Mouse (Mus musculus): ENCODE measurements around the gene Ogfod2. TPM values are rescaled to one million over a fixed set of nuclear protein-coding genes. Genes with fewer than 3 reads are reported as not detected.

The Ogfod2 gene
- total and polyA plus RNA-seq, 2 experiments from 2014 or later: 39.5 to 70.4 TPM

DNA sequence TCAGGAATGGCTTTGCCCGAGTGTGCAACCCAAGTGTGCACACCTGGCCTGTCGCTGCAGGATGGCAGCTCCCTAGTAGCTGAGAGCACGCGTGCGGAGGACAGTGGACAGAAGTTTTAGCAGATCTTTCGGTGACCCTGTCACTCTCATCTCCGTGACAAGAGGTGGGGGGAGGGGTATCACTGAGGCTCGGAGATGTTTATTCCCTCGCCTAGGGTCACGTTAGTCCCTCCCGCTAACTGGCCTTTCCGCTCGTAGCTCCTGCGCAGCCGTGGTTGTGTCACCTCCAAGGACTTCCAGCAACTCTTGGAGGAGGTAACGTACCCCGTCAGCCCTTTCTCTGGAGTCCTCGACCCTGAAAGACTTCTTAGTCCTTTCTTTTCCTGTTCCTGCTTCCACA, 434 bp downstream of the Ogfod2 start:
- Histone ChIP-seq H3K27me3 (ENCODE audit: insufficient read depth, low read length) (no peaks in the 10 kb centered on the region), H3K9ac (replicated peaks; ENCODE audit: low read length, poor library complexity, severe bottlenecking) (peak overlapping the region; percentile 54), H3K4me3 (ENCODE audit: low read depth, low read length) (peak overlapping the region; percentile 86), H3K4me2 (ENCODE audit: low read depth, low read length, poor library complexity, severe bottlenecking) (peak overlapping the region; percentile 93), H3K4me1 (ENCODE audit: insufficient read depth, low read length) (peaks cover 16% of the 10 kb centered on the region), H3K9me3 (ENCODE audit: low read length) (no peaks in the 10 kb centered on the region), H3K36me3 (ENCODE audit: insufficient read depth, low read length) (peaks cover 11% of the 10 kb centered on the region), H3K27ac (ENCODE audit: low read depth, low read length) (peak overlapping the region; percentile 81)
- peak; percentile 32 for DNase-seq (ENCODE audit: low spot score)
- no peak for TF ChIP-seq CTCF (IDR thresholded peaks at IDR 0.05)
- 0 out of 2 replicates have a peak, but pooled peaks have one; percentile 1 for ATAC-seq (ENCODE audit: low FRiP score)
- WGBS: under 1% methylated on average over 18 of the region's 18 CpGs

DNA sequence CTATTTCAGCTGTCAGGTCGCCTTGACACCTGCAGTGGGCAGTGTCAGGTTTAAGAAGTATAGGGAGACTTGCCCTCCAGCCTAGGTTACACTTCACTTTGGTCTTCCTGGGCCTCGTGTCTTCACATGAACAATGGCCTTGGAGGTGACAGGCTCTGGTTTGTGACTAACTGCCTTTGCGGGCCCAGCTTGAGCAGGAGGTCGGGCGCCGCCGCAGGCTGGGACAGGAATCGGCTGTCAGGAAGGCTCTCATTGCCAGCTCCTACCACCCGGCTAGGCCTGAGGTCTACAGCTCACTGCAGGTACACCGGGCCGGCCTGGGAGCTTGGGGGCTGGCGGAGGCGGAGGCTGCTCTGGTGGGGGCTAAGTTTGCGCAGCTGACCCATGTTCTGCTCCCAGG, 933 bp downstream of the Ogfod2 start:
- Histone ChIP-seq H3K9ac (replicated peaks; ENCODE audit: low read length, poor library complexity, severe bottlenecking) (peak overlapping the region; percentile 54), H3K4me2 (ENCODE audit: low read depth, low read length, poor library complexity, severe bottlenecking) (peak overlapping the region; percentile 93), H3K27ac (ENCODE audit: low read depth, low read length) (0 out of 2 replicates have a peak overlapping the region, but pooled peaks have one; percentile 81), H3K27me3 (ENCODE audit: insufficient read depth, low read length) (no peaks in the 10 kb centered on the region), H3K4me3 (ENCODE audit: low read depth, low read length) (peak overlapping the region; percentile 86), H3K4me1 (ENCODE audit: insufficient read depth, low read length) (peaks cover 16% of the 10 kb centered on the region), H3K36me3 (ENCODE audit: insufficient read depth, low read length) (peaks cover 16% of the 10 kb centered on the region), H3K9me3 (ENCODE audit: low read length) (no peaks in the 10 kb centered on the region)
- ATAC-seq (ENCODE audit: low FRiP score): no peak
- peak; percentile 57 for DNase-seq (ENCODE audit: low spot score)
- WGBS: 17% methylated on average over 14 of the region's 14 CpGs
- peak; percentile 55 for TF ChIP-seq CTCF (IDR thresholded peaks at IDR 0.05)

DNA sequence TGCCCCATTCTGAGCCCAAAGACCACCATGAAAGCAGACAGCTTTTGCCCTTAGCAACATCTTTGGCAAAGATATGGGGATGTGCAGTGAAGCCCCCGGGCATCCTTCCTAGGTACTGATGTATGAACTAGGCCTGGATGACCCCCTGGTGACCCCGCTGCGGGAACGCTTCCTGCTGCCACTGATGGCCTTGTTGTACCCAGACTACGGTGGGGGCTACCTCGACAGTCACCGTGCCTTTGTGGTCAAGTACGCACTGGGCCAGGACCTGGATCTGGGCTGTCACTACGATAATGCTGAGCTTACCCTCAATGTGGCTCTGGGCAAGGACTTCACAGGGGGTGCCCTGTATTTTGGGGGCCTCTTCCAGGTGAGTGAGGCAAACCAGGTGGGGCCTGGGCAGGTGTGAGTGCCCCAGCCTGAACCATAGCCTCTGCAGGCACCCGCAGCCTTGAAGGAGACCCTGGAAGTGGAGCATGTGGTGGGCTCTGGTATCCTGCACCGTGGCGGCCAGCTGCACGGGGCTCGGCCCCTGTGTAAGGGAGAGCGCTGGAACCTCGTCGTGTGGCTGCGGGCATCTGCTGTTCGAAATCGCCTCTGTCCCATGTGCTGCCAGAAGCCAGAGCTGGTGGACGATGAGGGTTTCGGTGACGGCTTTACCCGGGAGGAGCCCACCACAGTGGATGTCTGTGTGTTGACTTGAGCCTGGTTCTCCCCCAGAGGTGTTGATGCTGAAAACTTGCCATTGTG, 2.4 kb downstream of the Ogfod2 start:
- no peak for ATAC-seq (ENCODE audit: low FRiP score)

DNA sequence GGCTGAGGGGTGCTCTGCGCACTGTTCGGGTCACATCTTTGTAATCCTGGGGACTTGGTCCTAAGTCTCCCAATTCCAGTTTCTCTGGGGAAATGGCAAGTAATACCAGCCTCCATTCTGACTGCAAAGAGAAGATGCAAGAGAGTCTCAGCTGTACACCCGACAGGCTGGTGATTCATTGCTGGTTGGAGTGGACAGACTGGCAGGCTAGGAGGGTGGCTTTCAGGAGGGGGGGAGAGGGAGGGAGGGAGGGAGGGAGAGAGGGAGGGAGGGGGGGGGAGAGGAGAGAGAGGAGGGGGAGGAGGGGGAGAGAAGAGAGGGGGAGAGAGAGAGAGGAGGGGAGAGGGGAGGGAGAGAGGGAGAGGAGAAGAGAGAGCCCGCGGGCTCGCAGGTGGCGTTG, 3.4 kb downstream of the Ogfod2 start:
- Histone ChIP-seq H3K9ac (replicated peaks; ENCODE audit: low read length, poor library complexity, severe bottlenecking) (no peak overlapping the region), H3K36me3 (ENCODE audit: insufficient read depth, low read length) (peaks cover 36% of the 10 kb centered on the region), H3K27me3 (ENCODE audit: insufficient read depth, low read length) (no peaks in the 10 kb centered on the region), H3K4me2 (ENCODE audit: low read depth, low read length, poor library complexity, severe bottlenecking) (peak overlapping the region; percentile 97), H3K4me1 (ENCODE audit: insufficient read depth, low read length) (peaks cover 16% of the 10 kb centered on the region), H3K9me3 (ENCODE audit: low read length) (no peaks in the 10 kb centered on the region), H3K4me3 (ENCODE audit: low read depth, low read length) (peak overlapping the region; percentile 82), H3K27ac (ENCODE audit: low read depth, low read length) (peak overlapping the region; percentile 81; the same call in 1 of the 2 replicates)
- ATAC-seq (ENCODE audit: low FRiP score): no peak
- DNase-seq (ENCODE audit: low spot score): no peak
- 21% methylated on average over 7 of the region's 7 CpGs for WGBS
- no peak for TF ChIP-seq CTCF (IDR thresholded peaks at IDR 0.05)

More for the DNA sequence above, 2.4 kb downstream of the Ogfod2 start:
- H3K27ac ChIP-seq (ENCODE audit: low read depth, low read length): no peak overlapping the region
- H3K4me3 ChIP-seq (ENCODE audit: low read depth, low read length): no peak overlapping the region
- no peak for TF ChIP-seq CTCF (IDR thresholded peaks at IDR 0.05)
- H3K9ac ChIP-seq (replicated peaks; ENCODE audit: low read length, poor library complexity, severe bottlenecking): no peak overlapping the region
- no peaks in the 10 kb centered on the region for H3K27me3 ChIP-seq (ENCODE audit: insufficient read depth, low read length)
- no peak overlapping the region for H3K4me2 ChIP-seq (ENCODE audit: low read depth, low read length, poor library complexity, severe bottlenecking)
- WGBS: 93% methylated on average over 24 of the region's 24 CpGs
- peaks cover 16% of the 10 kb centered on the region for H3K4me1 ChIP-seq (ENCODE audit: insufficient read depth, low read length)
- no peaks in the 10 kb centered on the region for H3K9me3 ChIP-seq (ENCODE audit: low read length)
- H3K36me3 ChIP-seq (ENCODE audit: insufficient read depth, low read length): peaks cover 25% of the 10 kb centered on the region
- DNase-seq (ENCODE audit: low spot score): no peak

DNA sequence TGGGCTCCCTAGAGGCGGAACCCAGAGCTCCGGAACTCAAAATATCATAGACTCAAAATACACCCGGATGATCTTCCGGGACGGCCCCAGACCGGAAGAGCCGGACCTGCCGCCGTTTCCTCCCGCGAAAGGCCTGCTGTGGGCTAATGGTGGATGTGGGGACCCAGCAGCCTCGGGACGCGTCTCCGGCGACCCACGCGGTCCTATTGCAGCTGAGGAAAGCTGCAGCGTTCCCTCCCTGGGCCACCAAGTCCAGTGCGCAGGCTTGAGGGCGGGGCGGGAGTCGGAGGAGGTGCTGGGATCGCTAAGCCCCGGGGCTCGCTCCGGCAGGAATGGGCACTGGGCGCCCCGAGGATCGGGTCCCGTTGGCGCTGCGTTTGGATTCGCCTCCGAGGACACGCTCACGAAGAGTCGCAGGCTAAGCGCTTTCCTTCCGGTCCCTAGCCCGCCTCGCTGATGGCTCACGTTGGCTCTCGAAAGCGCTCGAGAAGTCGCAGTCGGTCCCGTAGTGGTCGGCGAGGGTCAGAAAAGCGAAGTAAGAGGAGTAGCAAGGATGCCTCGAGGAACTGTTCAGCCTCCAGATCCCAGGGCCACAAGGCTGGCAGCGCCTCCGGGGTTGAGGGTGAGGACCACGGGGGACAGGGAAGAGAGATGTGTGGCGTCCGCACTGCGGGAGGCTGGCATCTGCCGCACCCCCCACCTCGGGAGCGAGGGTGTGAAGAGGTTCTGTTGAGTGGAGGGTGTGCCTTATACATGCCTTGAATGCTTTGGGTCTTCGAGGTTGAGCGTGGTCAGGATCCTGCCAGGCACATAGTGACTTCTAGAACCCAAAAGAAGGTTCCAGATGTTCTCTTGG, 4.1 kb downstream of the Ogfod2 start, which contains the start of gene Arl6ip4:
Gene Arl6ip4, plus strand, starts transcription at position 100 of the 856 bp plus-strand sequence.
- H3K4me1 ChIP-seq (ENCODE audit: insufficient read depth, low read length): peaks cover 16% of the 10 kb centered on the region
- peaks cover 43% of the 10 kb centered on the region for H3K36me3 ChIP-seq (ENCODE audit: insufficient read depth, low read length)
- H3K27me3 ChIP-seq (ENCODE audit: insufficient read depth, low read length): no peaks in the 10 kb centered on the region
- H3K4me3 ChIP-seq (ENCODE audit: low read depth, low read length): peak within 1 kb of the TSS; percentile 82
- peak within 1 kb of the TSS; percentile 90 for H3K9ac ChIP-seq (replicated peaks; ENCODE audit: low read length, poor library complexity, severe bottlenecking)
- 2% methylated on average over 64 of the region's 64 CpGs for WGBS
- TF ChIP-seq CTCF (IDR thresholded peaks at IDR 0.05): no peak
- peak within 1 kb of the TSS; percentile 81 for H3K27ac ChIP-seq (ENCODE audit: low read depth, low read length)
- DNase-seq (ENCODE audit: low spot score) (peak; percentile 82), ATAC-seq (ENCODE audit: low FRiP score) (peak; percentile 28; the same call in 1 of the 2 replicates)
- H3K4me2 ChIP-seq (ENCODE audit: low read depth, low read length, poor library complexity, severe bottlenecking): peak within 1 kb of the TSS; percentile 97
- no peaks in the 10 kb centered on the region for H3K9me3 ChIP-seq (ENCODE audit: low read length)

All from midbrain, postnatal 0 days (tissue).